Mouse (Mus musculus): Measurements from ENCODE around the gene Tbrg1.

DNA sequence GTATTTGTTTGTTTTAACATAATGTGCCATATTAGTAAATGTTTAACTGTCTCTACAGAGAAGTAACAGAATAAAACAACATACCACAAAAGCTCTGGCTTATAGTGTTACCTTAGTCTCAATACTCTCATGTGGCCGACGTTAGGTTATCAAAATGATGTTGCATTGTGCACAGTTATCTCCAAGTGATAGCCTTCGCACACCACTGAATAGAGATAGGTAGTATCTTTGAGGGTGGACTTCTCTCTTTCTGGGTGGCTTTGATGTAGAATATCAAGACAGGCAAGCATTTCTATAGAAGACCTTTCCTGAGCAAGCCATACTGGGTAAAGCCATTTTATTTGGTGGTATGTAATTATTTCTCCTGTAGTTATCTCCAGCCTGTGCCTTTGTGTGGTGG is 52.0 kb downstream of the Tbrg1 start:
- TF ChIP-seq CTCF (IDR thresholded peaks at IDR 0.05; ENCODE audit: low read depth, low read length) (no peak), POLR2A (IDR thresholded peaks at IDR 0.05; ENCODE audit: extremely low read depth, insufficient read depth, low read length) (no peak)
